Mouse (Mus musculus): ENCODE data around the gene Papss2.
"Not testable (repeated sequence)": the region's sequence is repeated elsewhere in the genome, so short reads cannot be mapped to it uniquely, and the experiment has no call there.

The Papss2 gene

GRCm38 (mm10) chr19:32641535-32641934 lies 45.9 kb downstream of the Papss2 start:
- DNase-seq (ENCODE audit: low spot score), result no peak

- no peak for DNase-seq (ENCODE audit: low spot score)
Measured at GRCm38 (mm10) chr19:32641995-32642394, 46.4 kb downstream of the Papss2 start.

GRCm38 (mm10) chr19:32643642-32644041 lies 48.1 kb downstream of the Papss2 start:
- no peak for DNase-seq (ENCODE audit: low spot score)

GRCm38 (mm10) chr19:32645939-32646338 lies 50.3 kb downstream of the Papss2 start:
- DNase-seq (ENCODE audit: low spot score), result no peak

- no peak for DNase-seq (ENCODE audit: low spot score)
Measured at GRCm38 (mm10) chr19:32646382-32646781, 50.8 kb downstream of the Papss2 start.

- DNase-seq (ENCODE audit: low spot score), result no peak
Measured at GRCm38 (mm10) chr19:32648019-32648571, 52.5 kb downstream of the Papss2 start.

- DNase-seq (ENCODE audit: low spot score), result no peak
Measured at GRCm38 (mm10) chr19:32651046-32651445, 55.5 kb downstream of the Papss2 start.

GRCm38 (mm10) chr19:32653122-32653521 lies 57.5 kb downstream of the Papss2 start:
- peak; percentile 31 for DNase-seq (ENCODE audit: low spot score)

GRCm38 (mm10) chr19:32653630-32654362 lies 58.2 kb downstream of the Papss2 start:
- DNase-seq (ENCODE audit: low spot score), result peak; percentile 25

GRCm38 (mm10) chr19:32659346-32659745 lies 63.8 kb downstream of the Papss2 start:
- no peak for DNase-seq (ENCODE audit: low spot score)

GRCm38 (mm10) chr19:32662936-32663335 lies 67.3 kb downstream of the Papss2 start:
- DNase-seq (ENCODE audit: low spot score), result no peak

GRCm38 (mm10) chr19:32665243-32665642 lies 69.7 kb downstream of the Papss2 start:
- DNase-seq (ENCODE audit: low spot score), result no peak

- DNase-seq (ENCODE audit: low spot score), result not testable (repeated sequence)
Measured at GRCm38 (mm10) chr19:32667830-32668229, 72.2 kb downstream of the Papss2 start.

GRCm38 (mm10) chr19:32675766-32676165 lies 80.2 kb downstream of the Papss2 start:
- DNase-seq (ENCODE audit: low spot score), result no peak

- no peak for DNase-seq (ENCODE audit: low spot score)
Measured at GRCm38 (mm10) chr19:32680894-32681293, 85.3 kb downstream of the Papss2 start.

- no peak for DNase-seq (ENCODE audit: low spot score)
Measured at GRCm38 (mm10) chr19:32683081-32683480, 87.5 kb downstream of the Papss2 start.

GRCm38 (mm10) chr19:32687721-32688120 lies 92.1 kb downstream of the Papss2 start:
- DNase-seq (ENCODE audit: low spot score), result no peak

- DNase-seq (ENCODE audit: low spot score), result not testable (repeated sequence)
Measured at GRCm38 (mm10) chr19:32688227-32688626, 92.6 kb downstream of the Papss2 start.

- peak; percentile 68 for DNase-seq (ENCODE audit: low spot score)
Measured at GRCm38 (mm10) chr19:32689724-32690123, 94.1 kb downstream of the Papss2 start.

- no peak for DNase-seq (ENCODE audit: low spot score)
Measured at GRCm38 (mm10) chr19:32696674-32697073, 101.1 kb downstream of the Papss2 start.

- DNase-seq (ENCODE audit: low spot score), result peak; percentile 51
Measured at GRCm38 (mm10) chr19:32702191-32702590, 106.6 kb downstream of the Papss2 start.

GRCm38 (mm10) chr19:32708996-32709395 lies 113.4 kb downstream of the Papss2 start:
- no peak for DNase-seq (ENCODE audit: low spot score)

GRCm38 (mm10) chr19:32710288-32710687 lies 114.7 kb downstream of the Papss2 start:
- peak; percentile 70 for DNase-seq (ENCODE audit: low spot score)
